Mouse (Mus musculus) 416B (cell line): Measurements from ENCODE around the gene Prss27.
"Not testable (repeated sequence)": the region's sequence is repeated elsewhere in the genome, so short reads cannot be mapped to it uniquely, and the experiment has no call there.

ENCODE experiments used
- DNase-seq: peaks from one replicate; pipeline ENCODE4 v3.0.0; 2011; ENCODE audit warnings: low read depth

Prss27 gene

DNA sequence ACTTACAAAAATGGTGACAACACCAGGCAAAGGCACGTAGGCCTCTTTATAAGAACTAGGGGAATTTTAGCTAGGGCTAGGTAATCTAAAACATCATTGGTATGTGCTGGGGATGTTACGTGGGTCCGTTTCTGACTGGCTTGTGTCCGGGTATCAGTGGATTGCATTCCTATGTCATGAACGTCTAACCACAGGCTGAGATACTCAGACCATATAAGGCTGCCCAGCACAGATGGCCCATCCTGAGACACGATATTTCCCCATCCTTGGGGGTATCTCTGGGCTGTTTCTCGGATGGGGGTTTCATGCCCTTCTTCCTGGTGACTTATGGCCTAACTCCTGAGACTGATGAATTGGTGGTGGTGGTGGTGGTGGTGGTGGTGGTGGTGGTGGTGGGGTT lies 2.9 kb upstream of the Prss27 start:
- no peak for DNase-seq

DNA sequence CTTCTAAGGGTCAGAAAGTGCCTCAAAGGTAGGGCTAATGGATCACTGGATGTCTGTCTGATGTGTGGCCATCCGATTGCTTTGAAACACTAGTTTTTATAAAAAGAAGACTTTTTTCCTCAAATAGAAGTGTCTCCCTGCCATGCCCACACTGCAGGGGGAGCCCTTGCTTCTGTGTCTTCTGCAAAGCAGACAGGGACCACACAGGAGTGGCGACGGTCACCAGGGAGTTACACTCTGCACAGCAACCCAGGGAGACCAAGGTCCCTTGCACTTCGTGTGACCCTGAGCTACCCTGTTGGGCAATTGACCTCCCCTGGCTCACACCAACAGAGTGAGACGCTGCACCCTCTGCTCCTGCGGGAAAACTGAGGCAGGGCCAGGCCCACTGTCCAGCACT lies 990 bp upstream of the Prss27 start:
- DNase-seq, result peak; percentile 58

DNA sequence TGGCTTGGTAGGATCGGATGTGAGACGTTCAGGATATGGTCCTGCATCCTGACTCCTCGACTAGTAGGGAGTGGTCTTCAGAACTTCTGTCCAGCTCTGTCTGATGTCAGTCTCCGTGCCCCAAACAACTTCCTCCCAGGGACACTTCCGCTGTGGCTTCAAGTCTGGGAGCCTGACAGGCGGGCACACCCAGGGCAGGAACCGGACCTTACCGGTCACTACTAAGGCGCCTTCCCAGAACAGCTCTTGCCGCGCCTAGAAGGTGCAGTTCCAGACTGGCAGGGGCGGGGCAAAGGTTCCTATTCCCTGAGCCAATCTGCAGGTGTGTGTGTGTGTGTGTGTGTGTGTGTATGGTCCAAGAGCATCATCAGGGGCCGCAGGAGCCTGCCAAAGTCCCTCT lies 584 bp upstream of the Prss27 start:
- peak; percentile 24 for DNase-seq

DNA sequence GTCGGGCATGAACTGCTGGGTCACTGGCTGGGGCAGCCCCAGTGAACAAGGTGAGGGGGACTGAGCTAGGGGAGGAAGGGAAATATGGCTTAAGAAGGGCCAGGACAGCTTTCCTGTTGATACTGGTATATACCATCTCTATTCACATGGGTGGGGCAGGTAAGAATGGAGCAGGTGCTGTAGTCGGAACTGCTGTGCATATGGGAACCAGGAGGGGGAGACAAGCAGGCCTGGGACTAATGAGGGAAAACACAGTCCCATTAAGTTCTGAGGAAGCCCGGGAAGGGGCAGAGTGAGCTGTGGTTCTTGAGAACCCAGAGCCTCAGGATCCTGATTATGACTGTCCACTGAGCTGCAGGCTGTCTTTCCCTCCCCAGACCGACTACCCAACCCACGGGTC lies 6.5 kb downstream of the Prss27 start:
- DNase-seq, result no peak

DNA sequence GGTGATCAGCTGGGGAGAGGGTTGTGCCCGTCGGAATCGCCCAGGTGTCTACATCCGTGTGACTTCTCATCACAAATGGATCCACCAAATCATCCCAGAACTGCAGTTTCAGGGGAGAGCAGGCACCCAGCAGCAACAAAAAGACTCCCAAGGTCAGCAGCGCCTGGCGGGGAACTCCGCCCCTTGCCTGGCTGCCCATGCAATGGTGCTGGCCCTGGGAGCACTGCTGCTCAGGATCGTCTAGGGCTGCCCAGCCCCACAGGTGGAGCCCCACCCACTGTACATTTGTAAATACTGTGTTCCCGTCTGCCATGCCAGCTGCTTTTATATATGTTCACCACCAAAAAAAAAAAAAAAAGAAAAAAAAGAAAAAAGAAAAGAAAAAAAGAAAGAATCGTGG lies 7.7 kb downstream of the Prss27 start:
- DNase-seq, result no peak

DNA sequence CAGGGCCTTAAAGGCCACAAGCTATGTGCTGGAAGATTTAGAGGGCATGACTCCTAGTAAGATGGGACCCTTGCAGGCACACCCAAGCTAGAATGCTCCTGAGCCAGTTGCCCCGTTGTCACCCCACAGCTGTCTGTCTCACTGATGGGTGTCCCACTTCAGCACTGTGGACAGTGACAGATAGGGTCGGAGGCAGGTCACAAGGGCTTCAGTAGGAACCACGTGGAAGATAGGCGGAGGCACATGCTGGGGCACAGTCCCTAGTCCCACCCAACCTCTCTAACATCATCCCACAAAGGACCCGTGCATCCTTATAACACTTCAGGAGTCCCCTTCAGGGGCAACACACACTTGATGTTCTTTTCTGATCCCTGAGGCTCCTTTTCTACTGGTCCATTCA lies 8.1 kb downstream of the Prss27 start:
- DNase-seq, result peak; percentile 21

DNA sequence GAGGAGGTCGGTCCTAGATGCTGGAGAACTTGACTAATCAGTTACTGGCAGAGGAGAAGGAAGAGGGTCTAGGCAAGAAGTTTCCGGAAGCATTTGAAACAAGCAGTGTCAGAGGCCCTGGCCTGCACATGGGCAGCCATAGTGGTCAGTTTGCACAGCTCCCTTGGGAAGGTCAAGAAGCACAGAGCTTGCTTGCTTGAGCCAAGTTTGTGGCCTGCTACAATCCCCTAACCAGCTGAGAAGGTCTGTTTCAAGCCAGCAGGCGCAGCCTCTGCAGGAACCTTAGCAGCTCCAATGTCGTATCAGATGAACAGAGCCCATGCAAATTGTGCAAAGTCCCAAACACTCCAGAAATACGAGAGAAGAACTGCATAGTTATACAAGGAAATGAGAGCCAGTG lies 10.1 kb downstream of the Prss27 start:
- no peak for DNase-seq

DNA sequence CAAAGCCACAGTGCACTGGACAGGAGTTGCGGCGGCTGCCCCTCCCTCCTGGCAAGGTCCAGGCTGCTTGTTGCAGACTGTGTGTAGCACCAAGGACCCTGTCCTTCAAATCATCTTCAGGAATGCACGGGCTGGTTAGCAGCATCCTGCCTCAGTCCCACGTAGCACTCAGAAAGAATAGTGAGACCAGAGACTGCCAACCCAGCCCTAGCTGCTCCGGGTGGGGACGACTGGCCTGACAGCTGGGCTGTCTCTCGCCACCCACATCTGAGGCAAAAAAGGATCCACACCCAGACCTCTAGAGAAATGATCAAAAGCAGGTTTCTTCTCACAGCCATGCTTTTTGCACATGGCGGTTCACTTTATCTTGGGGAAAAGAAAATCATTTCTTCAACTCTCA lies 11.1 kb downstream of the Prss27 start:
- no peak for DNase-seq

DNA sequence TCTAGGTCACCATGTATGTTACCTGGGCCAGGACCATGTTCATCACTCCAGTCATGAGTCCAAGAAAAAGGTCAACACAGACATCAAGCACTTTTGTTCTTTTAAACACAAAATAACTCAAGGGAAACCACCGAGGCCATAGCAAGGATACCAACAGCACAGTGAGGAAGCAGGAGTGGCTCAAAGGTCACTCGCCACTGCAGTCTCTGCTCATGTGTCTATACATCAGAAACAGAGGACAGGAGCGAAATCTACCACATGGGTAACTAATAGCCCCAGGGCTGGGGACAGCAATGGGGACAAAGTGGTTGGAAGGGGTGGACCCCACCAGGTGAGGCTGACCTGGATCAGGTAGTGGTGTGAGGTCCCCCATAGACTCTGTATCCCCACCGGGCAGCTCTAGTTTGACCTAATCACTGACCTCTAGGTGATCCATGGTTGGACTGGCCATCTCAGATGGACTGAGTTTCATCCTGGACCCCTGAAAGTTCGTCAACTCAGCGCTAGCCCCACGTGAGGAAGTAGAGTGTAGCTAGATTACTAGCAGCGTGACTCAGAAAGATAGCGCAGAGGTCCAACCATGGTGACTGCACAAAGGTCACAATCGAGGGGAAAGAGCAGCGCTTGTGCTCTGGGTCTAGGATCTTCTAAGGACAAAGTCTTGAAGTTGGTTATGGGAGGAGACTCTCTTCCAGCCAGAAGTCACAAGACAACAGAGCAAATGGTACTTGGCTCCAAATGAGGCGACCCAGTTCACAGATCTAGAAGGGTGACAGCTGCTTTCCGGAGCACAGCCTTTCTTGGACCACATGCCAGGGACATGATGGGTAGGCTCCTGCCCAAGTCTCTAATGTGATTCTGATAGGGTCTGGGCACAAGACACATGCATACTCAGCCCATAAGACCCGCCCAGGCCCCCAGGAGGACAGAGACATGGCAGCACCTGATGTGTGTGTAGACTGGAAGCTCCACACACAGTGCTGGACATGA lies 19.0 kb downstream of the Prss27 start:
- no peak for DNase-seq

DNA sequence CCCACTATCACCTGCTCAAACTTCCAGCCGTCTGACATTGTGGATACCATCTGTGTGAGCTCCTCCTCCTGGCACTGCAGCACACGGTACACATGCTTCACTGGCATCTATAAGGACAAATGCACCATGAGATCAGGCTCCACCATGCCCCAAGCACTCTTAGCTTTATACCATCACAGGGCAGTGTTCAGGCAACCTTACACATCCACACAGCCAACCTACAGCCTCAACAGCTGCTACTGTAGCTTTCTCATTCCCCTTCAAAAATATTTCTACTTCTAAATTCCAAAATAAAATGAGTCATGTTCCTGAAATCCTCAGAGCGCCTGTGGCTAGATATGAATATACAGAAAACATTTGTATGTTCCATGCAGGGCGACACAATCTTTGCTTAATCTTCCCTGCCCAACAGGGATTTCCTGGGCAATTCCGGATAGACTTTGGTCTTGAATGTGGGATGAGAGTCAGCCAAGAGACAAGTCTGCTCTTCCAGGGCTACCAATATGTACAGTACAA lies 19.8 kb downstream of the Prss27 start:
- DNase-seq, result no peak

DNA sequence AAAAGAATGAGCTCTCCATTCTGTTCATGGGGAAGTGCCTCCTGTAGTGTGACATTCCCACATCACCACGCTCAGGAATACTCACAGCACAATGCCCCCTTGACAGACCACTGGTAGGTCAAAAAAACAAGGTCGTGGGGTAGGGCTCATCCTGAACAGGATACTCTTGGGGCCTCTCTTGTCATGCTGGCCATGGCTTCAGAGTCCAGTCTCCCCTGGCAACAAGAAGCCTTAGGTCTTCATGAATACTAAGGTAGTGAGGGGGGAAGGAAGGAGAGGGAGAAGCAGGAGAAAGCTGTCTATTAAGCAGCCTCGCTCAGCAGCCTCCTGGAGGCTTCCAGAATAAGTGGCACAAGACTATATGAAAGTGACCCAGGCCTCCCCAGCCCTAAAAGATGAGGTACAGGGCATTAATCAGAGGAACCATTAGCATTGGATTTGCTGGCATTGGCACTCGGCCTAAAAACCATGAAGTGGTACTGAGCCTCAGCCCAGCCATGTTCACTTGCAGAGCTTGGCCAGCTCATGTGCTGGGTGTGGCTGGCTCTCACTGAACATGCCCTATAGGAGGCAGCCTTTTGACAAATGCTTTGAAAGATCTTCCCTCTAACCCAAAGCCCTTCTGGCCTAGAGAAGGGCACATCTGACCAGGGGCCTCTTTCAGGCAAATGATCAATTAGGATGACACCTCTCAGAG lies 24.7 kb downstream of the Prss27 start:
- DNase-seq, result no peak

DNA sequence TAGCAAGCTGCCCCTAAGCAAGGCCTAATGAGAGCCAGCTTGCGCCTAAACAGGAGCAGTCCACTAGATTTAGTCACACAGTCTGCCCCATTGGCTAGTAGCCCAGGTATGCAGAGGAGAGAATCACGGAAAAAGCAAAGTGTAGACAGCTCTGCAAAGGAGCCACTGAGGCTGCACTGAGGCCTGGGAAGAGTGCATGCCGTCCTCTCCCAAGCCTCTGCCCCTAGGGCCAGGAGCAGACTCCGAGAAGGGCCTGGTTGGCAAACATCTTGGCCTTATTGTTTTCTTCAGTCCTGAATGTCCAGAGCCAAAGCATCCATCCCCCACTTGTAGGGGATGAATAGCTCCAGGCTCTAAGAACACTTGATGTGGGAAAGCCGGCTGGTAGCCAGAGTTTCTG lies 30.3 kb downstream of the Prss27 start:
- no peak for DNase-seq

DNA sequence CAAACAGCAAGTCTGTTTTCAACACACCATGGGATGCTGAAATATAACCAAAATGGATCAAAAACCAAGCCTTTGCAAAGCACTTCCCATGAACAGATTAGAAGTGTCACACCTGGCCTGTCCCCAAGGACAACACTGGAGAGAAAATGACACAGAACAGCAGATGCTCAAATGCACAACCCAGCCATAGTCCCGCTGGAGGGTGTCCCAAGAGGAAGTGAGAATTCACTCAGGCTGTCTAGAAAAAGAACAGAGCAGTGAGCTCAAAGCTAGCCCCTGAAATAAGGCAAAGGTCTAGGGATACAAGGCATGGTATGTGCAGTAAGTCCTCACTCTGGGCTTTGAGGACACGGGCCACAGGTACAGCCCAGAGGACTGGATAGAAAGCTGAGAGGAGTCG lies 31.6 kb downstream of the Prss27 start:
- no peak for DNase-seq

DNA sequence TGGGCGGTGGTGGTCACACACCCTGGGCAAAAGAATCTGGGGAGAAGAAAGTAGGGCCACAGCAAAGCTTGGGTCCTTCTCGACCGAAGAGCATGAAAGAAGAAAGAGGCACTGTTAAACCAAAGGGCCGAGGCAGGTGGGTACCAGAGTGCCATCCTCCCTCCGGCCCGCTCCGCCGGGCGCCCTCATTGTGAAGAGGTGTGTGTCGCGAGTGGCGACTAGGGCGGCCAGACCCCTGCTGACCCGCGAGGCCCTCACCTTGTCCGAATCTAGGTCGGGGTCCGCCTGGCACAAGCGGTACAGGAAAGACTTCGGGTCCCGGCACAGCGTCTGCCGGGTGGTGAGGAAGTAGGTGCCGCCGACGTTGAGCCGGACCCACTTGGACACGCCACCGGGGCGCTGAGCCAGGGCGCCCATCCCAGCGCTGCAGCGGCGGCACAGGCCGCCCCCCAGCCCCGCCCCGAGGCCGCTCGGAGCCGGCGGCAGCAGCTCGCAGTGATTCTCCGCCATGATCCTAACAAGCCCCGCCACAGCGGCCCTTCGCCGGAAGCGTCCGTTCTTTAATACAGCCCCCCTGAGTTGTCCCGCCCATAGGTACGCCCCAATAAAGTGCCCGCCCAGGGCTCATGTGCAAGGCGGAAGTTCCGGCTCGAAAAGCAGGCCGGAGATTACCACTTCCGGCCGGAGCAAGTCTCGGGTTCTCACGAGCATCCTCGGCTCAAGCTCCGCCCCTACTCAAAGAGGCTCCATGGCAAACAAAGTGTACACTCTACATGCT lies 35.2 kb downstream of the Prss27 start, which contains the start of gene Kctd5:
TSS of gene Kctd5 (minus strand) at position 567 of the 778 bp plus-strand sequence.
- peak; percentile 98 for DNase-seq

DNA sequence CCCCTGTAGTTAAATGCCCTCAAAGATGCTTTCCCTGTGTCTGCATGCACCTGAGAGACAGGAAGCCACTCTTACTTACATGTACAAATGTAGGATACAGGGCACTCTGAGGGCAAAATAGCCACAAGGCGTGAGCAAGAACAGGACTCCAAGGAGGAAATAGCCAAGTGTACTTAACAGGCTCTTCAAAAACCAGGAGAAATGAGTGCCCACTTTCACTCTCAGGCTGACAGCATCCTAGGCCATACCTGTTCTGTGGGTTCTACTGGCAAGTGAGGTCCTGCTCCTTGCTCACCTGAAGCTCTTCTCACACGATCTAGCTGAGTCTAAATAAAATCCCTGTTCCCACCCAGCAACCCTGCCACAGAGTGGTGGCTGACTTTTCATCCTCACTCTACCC lies 39.2 kb downstream of the Prss27 start:
- DNase-seq, result no peak

DNA sequence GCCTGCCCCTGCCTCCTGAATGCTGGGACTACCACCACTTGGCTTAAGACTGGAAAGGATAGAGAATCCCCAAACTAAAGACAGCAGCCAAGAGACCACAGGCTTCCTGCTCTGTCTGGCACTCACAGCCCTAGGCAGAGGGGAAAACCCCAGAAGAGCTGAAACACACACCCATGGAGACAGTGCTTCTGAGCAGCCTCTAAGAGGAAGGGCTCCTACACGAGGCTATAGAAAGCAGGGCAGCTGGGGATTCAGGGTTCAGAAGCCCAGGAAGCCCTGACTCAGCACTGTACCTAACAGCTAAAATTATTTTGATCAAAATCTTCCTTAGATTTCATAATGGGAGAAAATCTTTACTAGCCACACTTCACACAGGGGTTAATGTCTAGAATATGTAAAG lies 46.6 kb downstream of the Prss27 start:
- DNase-seq, result peak; percentile 23

DNA sequence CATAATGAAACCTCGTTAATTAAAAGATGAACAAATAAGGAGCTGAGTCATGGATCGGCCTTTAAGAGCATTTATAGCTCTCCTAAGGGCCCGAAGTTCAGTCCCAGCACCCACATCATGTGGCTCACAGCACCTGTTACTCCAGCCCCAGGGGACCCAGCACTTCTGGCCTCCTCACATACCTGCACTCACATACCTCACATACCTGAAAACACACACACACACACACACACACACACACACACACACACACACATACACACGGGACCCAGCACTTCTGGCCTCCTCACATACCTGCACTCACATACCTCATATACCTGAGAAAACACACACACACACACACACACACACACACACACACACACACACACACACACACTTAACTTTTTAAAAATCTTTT lies 48.5 kb downstream of the Prss27 start:
- not testable (repeated sequence) for DNase-seq

DNA sequence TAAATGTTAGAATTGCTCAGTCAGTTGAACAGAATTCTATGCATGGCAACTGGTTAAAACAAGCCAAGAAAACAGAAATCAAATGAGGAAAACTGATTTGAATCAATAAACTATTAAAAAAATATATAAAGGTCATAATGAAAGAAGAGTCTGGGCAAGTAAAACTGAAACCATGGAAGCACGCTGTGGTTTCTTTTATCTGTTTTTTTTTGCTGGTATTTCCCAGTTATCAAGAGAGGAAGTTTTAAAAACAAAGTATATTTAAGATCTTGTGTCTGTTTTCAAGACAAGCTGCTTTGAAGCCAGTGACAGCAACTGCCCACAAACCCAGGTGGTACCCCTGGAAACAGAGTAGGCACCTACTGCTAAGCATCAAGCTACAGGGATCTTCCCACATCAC lies 52.6 kb downstream of the Prss27 start:
- DNase-seq, result no peak
